Mouse (Mus musculus) spleen, embryonic (tissue): ENCODE results near the gene Scn2b.

Experiments used
- CTCF ChIA-PET: fragments of 350-600 bp; sonication (Branson Sonifier 250); formaldehyde crosslinking; loops from one replicate; lab custom pipeline; 2022; lab: Charles Lee

The Scn2b gene

GRCm38 (mm10) chr9:45170150-45170549, 52.6 kb downstream of the Scn2b start:
- CTCF ChIA-PET, result interaction anchor here (0.5 kb wide), 1 partner anchor 25 kb away, joined by 3 read pairs; no protein-coding TSS in a partner anchor

- CTCF ChIA-PET, result no interaction called here
Observed at GRCm38 (mm10) chr9:45171073-45171610, 53.6 kb downstream of the Scn2b start.

DNA sequence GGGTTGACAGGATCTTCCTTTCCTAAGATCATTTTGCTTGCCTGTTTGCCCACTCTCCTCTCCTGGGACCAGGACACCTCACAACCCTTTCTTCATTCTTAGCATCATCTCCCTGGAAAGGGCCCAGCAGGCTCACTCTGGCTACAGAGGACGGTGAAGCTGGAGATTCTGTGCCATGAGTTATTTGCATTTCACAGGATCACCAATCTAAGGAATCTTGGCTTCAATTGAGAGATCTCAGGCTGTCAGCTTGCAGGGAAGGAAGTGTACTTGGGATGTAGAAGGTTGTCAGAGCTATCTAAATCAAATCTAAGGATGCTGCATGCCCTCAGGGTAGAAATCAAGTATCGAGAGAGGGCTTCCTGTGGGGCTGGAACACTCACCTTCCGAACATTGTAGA, 55.9 kb downstream of the Scn2b start:
- CTCF ChIA-PET, result no interaction called here

DNA sequence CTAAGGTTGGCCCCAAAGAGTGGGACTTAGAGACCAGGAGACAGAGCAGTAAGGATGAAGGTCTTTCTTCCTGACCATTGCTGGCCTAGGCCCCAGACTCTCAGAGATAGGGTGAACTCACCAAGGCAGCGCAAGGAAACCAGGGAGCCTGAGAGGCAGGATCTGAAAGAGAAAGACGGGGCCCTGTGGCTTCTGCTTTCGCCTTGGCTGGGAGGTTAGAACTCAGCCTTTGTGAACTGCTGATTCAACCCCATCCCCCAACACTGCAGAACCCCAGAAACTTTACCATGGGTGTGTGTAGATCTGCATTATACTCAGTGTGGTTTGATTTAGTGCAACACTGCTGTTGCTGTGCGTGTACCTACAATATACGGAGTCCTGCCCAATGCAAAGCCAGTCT, 61.7 kb downstream of the Scn2b start:
- CTCF ChIA-PET, result no interaction called here
